Mouse (Mus musculus): ENCODE results near the gene Phrf1.

DNA sequence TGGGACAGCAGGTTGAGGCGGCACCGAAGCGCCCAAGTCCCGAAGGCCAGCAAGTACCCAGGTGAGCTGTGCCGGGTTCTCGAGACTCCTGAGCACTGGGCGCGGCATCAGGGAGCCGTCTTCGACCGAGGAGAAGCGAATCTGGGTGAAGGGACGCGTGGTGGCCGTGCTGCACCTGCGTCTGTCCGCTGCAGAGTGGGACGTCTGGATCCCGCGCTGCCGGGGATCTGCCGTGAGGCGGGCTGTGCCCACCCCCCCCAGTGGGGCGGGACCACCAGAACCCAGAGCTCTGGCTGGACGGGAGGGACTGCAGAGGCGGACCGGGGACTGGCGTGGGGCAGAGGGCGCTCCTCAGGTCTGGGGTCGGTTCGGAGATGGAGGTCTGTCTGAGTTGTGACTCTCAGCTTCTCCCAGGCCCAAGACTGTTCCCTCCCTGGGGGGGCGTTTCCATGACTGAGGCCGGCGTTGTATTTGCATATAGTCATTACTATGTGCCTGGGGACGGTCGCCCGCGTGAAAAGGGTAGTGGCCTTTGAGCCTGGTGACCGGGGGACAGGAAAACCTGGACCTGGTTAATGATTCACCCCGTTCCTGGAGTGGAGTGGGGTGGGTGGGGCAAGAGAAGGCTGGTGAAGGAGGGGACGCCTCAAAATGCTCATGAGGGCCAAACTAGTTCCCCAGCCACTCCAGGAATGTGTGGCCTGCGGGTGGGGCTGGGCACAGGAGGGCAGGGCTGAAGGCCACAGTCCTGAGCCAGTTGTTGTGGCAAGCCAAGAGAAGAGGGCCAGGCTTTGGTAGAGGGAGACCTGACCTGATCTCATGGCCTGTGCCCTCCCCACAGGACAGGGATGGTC is 12.5 kb upstream of the Phrf1 start:
- TF ChIP-seq POLR2A (IDR thresholded peaks at IDR 0.05; ENCODE audit: borderline replicate concordance, low read depth, low read length) (no peak), CTCF (IDR thresholded peaks at IDR 0.05; ENCODE audit: low read depth, low read length) (no peak)
